Mouse (Mus musculus) limb, embryonic 14.5 days (tissue): ENCODE data around the gene Hist3h2ba. TPM values are rescaled to one million over a fixed set of nuclear protein-coding genes. Genes with fewer than 3 reads are reported as not detected.

ENCODE experiments used
- ATAC-seq: fragments of 200-750 bp; cut with Nextera tagmentation; 2 replicates; pipeline ENCODE4 v1.8.0; 2017; ENCODE audit warnings: low read depth, moderate number of reproducible peaks, moderate TSS enrichment; ENCODE audit not compliant: low FRiP score
- DNase-seq: peaks from one replicate; pipeline ENCODE4 v3.0.0-alpha.2; 2015; ENCODE audit warnings: low spot score
- H3K27ac ChIP-seq: fragments of 300-500 bp; sonication (generic); replicated peaks from 2 replicates; pipeline ENCODE4 v1.5.1; 2014; ENCODE audit warnings: low read depth, mild to moderate bottlenecking, low read length, moderate library complexity, mixed read lengths
- H3K27me3 ChIP-seq: fragments of 300-500 bp; sonication (generic); 2 replicates; pipeline ENCODE4 v1.6.1; 2014; ENCODE audit warnings: low read length, mixed read lengths; ENCODE audit not compliant: control insufficient read depth, insufficient read depth
- H3K36me3 ChIP-seq: fragments of 300-500 bp; sonication (generic); 2 replicates; pipeline ENCODE4 v1.6.1; 2014; ENCODE audit warnings: mild to moderate bottlenecking, low read length, moderate library complexity, mixed read lengths; ENCODE audit not compliant: control insufficient read depth, insufficient read depth
- H3K4me1 ChIP-seq: fragments of 300-500 bp; sonication (generic); 2 replicates; pipeline ENCODE4 v1.6.1; 2014; ENCODE audit warnings: antibody characterized with exemption, low read length, mixed read lengths; ENCODE audit not compliant: control insufficient read depth, insufficient read depth
- H3K4me2 ChIP-seq: fragments of 300-500 bp; sonication (generic); replicated peaks from 2 replicates; pipeline ENCODE4 v1.6.1; 2014; ENCODE audit warnings: low read depth, mild to moderate bottlenecking, low read length, moderate library complexity; ENCODE audit not compliant: severe bottlenecking
- H3K4me3 ChIP-seq: fragments of 300-500 bp; sonication (generic); replicated peaks from 2 replicates; pipeline ENCODE4 v1.5.1; 2014; ENCODE audit warnings: low read length
- H3K9ac ChIP-seq: fragments of 300-500 bp; sonication (generic); 2 replicates; pipeline ENCODE4 v1.6.1; 2014; ENCODE audit warnings: mild to moderate bottlenecking, low read depth, low read length, moderate library complexity; ENCODE audit not compliant: severe bottlenecking
- H3K9me3 ChIP-seq: fragments of 300-500 bp; sonication (generic); 2 replicates; pipeline ENCODE4 v1.6.1; 2016; ENCODE audit warnings: low read length; ENCODE audit not compliant: control insufficient read depth
- POLR2A ChIP-seq: fragments of 200-500 bp; IDR thresholded peaks from 2 replicates; pipeline ENCODE4 v1.8.0; 2012; ENCODE audit warnings: inconsistent platforms, mild to moderate bottlenecking, moderate library complexity, borderline replicate concordance; ENCODE audit not compliant: insufficient read depth, insufficient read length; ENCODE audit errors: extremely low read depth
- WGBS: fragments of 180-500 bp; shearing (Covaris S2); extraction: QIAGEN DNeasy Blood & Tissue Kit; methylation state at CpG from one replicate; pipeline ENCODE4 v1.1.7; 2014; 5-methylcytosine and 5-hydroxymethylcytosine counted together
- polyA plus RNA-seq, 2 experiments: library from polyadenylated mRNA; depleted of rRNA in 1 of 2; stranded (reverse) in 1 of 2; unstranded in 1 of 2; fragments of >200 nt; fragmentation: Nextera tagmentation in 1 of 2; extraction: Ambion mirVana in 1 of 2; gene quantifications; 2 replicates each; pipeline versions ENCODE4 v1.2.1 to v1.2.3; 2012 to 2014

Hist3h2ba gene
- polyA plus RNA-seq, 2 experiments: 14.6 to 81.5 TPM

GRCm38 (mm10) chr11:58980381-58980990 lies 31.8 kb downstream of the Hist3h2ba start:
- whole genome bisulfite sequencing: 57% methylated on average over 5 of the region's 5 CpGs
- Histone ChIP-seq H3K27ac (no peak overlapping the region), H3K4me3 (no peak overlapping the region; the same call in 1 of the 2 replicates), H3K9me3 (no peaks in the 10 kb centered on the region), H3K4me2 (peak overlapping the region; percentile 95; the same call in 1 of the 2 replicates), H3K9ac (no peak overlapping the region), H3K36me3 (peaks cover 41% of the 10 kb centered on the region), H3K4me1 (peaks cover 15% of the 10 kb centered on the region), H3K27me3 (no peaks in the 10 kb centered on the region)
- no peak for ATAC-seq
- no peak for DNase-seq
- no peak for TF ChIP-seq POLR2A

GRCm38 (mm10) chr11:58981541-58982447 lies 33.1 kb downstream of the Hist3h2ba start:
- Histone ChIP-seq H3K4me1 (peaks cover 15% of the 10 kb centered on the region), H3K36me3 (peaks cover 54% of the 10 kb centered on the region), H3K4me2 (no peak overlapping the region), H3K27me3 (no peaks in the 10 kb centered on the region), H3K4me3 (no peak overlapping the region), H3K9ac (no peak overlapping the region), H3K27ac (no peak overlapping the region), H3K9me3 (no peaks in the 10 kb centered on the region)
- TF ChIP-seq POLR2A: no peak
- peak; percentile 45 for DNase-seq
- WGBS: 68% methylated on average over 13 of the region's 14 CpGs
- ATAC-seq: peak; percentile 53

GRCm38 (mm10) chr11:58982471-58983097 lies 33.9 kb downstream of the Hist3h2ba start:
- Histone ChIP-seq H3K4me1 (peaks cover 15% of the 10 kb centered on the region), H3K4me2 (no peak overlapping the region), H3K36me3 (peaks cover 60% of the 10 kb centered on the region), H3K4me3 (no peak overlapping the region), H3K9ac (no peak overlapping the region), H3K27me3 (no peaks in the 10 kb centered on the region), H3K27ac (no peak overlapping the region), H3K9me3 (no peaks in the 10 kb centered on the region)
- ATAC-seq: no peak
- TF ChIP-seq POLR2A: no peak
- no peak for DNase-seq
- WGBS: 87% methylated on average over 18 of the region's 18 CpGs

GRCm38 (mm10) chr11:58983691-58984341 lies 35.1 kb downstream of the Hist3h2ba start:
- no peaks in the 10 kb centered on the region for H3K9me3 ChIP-seq
- no peak overlapping the region for H3K4me2 ChIP-seq
- ATAC-seq: no peak
- no peak for DNase-seq
- 91% methylated on average over 6 of the region's 6 CpGs for WGBS
- no peak overlapping the region for H3K4me3 ChIP-seq
- H3K27ac ChIP-seq: no peak overlapping the region
- no peaks in the 10 kb centered on the region for H3K27me3 ChIP-seq
- peaks cover 14% of the 10 kb centered on the region for H3K4me1 ChIP-seq
- no peak overlapping the region for H3K9ac ChIP-seq
- no peak for TF ChIP-seq POLR2A
- peaks cover 73% of the 10 kb centered on the region for H3K36me3 ChIP-seq

- no peak for TF ChIP-seq POLR2A
- H3K9ac ChIP-seq: no peak overlapping the region
- WGBS: 86% methylated on average over 7 of the region's 7 CpGs
- no peak overlapping the region for H3K27ac ChIP-seq
- ATAC-seq (no peak), DNase-seq (no peak)
- no peak overlapping the region for H3K4me3 ChIP-seq
- no peak overlapping the region for H3K4me2 ChIP-seq
- peaks cover 81% of the 10 kb centered on the region for H3K36me3 ChIP-seq
- H3K9me3 ChIP-seq: no peaks in the 10 kb centered on the region
- H3K4me1 ChIP-seq: peaks cover 5% of the 10 kb centered on the region; the same call in 1 of the 2 replicates
- H3K27me3 ChIP-seq: no peaks in the 10 kb centered on the region
Measured at GRCm38 (mm10) chr11:58984657-58985056, 35.9 kb downstream of the Hist3h2ba start.
